Mouse (Mus musculus) heart, embryonic 16.5 days (tissue): ENCODE measurements around the gene Prdx3. TPM values are rescaled to one million over a fixed set of nuclear protein-coding genes. Genes with fewer than 3 reads are reported as not detected.

ENCODE experiments used
- ATAC-seq: fragments of 200-750 bp; cut with Nextera tagmentation; replicated peaks from 2 replicates; pipeline ENCODE4 v1.8.0; 2017; ENCODE audit warnings: moderate number of reproducible peaks; ENCODE audit not compliant: insufficient read depth, low FRiP score; ENCODE audit errors: extremely low read depth
- H3K27ac ChIP-seq: fragments of 300-500 bp; sonication (generic); 2 replicates; pipeline ENCODE4 v1.5.1; 2014; ENCODE audit warnings: mild to moderate bottlenecking, low read length, control low read depth, moderate library complexity
- H3K27me3 ChIP-seq: fragments of 300-500 bp; sonication (generic); 2 replicates; pipeline ENCODE4 v1.6.1; 2014; ENCODE audit warnings: low read length, mixed read lengths; ENCODE audit not compliant: control insufficient read depth, insufficient read depth
- H3K36me3 ChIP-seq: fragments of 300-500 bp; sonication (generic); 2 replicates; pipeline ENCODE4 v1.6.1; 2014; ENCODE audit not compliant: control insufficient read depth, insufficient read depth
- H3K4me1 ChIP-seq: fragments of 300-500 bp; sonication (generic); 2 replicates; pipeline ENCODE4 v1.6.1; 2014; ENCODE audit warnings: low read length, mixed read lengths; ENCODE audit not compliant: control insufficient read depth, insufficient read depth
- H3K4me2 ChIP-seq: fragments of 300-500 bp; sonication (generic); 2 replicates; pipeline ENCODE4 v1.6.1; 2014; ENCODE audit warnings: low read depth, mild to moderate bottlenecking, control low read depth, low read length
- H3K4me3 ChIP-seq: fragments of 300-500 bp; sonication (generic); 2 replicates; pipeline ENCODE4 v1.5.1; 2014; ENCODE audit warnings: mild to moderate bottlenecking, control low read depth, low read length
- H3K9ac ChIP-seq: fragments of 300-500 bp; sonication (generic); 2 replicates; pipeline ENCODE4 v1.6.1; 2014; ENCODE audit warnings: low read length, control low read depth
- H3K9me3 ChIP-seq: fragments of 300-500 bp; sonication (generic); replicated peaks from 2 replicates; pipeline ENCODE4 v1.6.1; 2016; ENCODE audit warnings: low read length; ENCODE audit not compliant: control insufficient read depth
- WGBS: fragments of 180-500 bp; shearing (Covaris S2); extraction: QIAGEN DNeasy Blood & Tissue Kit; methylation state at CpG from one replicate; pipeline ENCODE4 v1.1.7; 2014; 5-methylcytosine and 5-hydroxymethylcytosine counted together
- polyA plus RNA-seq: library from polyadenylated mRNA; unstranded; fragments of >200 nt; fragmentation: Nextera tagmentation; extraction: Ambion mirVana; gene quantifications from 2 replicates; pipeline ENCODE4 v1.2.1, GENCODE M21; 2015

The Prdx3 gene
- polyA plus RNA-seq, 1 experiment from 2014 or later, result 217 TPM

DNA sequence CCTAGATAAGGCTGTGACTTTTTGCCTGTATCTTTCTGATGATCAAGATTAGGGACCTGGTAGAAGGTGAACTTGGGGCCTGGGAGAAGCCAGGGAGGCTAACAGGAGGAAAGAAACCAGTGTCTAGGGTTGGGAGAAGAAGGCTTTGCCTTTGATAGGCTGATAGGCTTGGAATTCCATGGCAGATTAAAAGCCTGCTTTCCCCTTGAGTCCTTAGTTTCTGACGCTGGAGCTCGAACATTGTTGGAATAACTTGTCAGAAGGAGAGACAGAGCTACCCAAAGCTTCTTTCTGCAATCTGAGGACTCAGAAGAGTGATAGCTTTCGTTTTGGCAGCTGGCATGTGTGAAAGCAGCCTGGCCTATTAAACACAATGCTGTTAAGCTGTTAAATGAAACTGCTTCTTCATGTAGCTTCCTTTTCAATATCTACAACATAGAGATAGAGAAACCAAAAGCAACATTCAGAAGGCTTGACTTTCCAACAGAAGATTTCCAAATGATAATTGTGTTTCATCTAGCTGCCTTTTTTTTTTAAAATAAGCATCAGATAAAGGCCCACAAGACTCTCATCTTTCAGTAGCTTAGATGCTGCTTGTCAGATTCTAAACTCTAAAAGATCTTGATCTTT lies 21.0 kb upstream of the Prdx3 start:
- ATAC-seq, result no peak
- H3K27ac ChIP-seq, result peak overlapping the region; percentile 78
- peak overlapping the region; percentile 15; the same call in 1 of the 2 replicates for H3K4me3 ChIP-seq
- peak overlapping the region; percentile 49 for H3K9ac ChIP-seq
- WGBS, result 17% methylated on average over 3 of the region's 3 CpGs
- peaks cover 28% of the 10 kb centered on the region for H3K4me1 ChIP-seq
- H3K9me3 ChIP-seq, result no peaks in the 10 kb centered on the region
- H3K27me3 ChIP-seq, result no peaks in the 10 kb centered on the region
- H3K4me2 ChIP-seq, result peak overlapping the region; percentile 51
- H3K36me3 ChIP-seq, result no peaks in the 10 kb centered on the region

DNA sequence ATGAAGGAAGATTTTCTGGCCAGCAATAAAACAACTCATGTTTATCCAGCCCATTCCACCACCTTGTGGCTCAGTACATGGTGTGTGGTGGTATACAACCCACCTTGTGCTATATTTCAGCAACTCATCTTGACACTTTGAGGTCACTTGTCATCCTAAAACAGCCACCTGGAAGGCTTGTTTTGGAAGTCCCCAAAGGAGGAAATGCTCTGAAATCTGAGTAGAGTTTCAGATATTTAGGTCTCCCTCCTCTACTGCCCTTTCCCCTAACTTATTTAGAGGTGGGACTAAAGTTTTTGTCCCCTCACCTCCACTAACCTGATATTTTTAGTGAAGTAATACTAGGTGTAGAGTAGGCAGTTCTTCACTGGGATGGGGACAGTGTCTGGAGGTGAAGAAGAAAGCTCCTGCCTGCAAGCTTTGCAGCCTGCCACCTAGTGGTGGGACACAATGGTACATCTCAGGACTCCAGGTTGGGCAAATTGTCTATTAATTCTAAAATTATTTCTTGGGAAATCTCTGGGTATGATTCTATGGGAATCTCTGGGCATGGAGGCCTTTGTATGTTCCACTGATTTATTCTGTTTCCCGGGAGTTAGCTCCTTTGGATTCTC lies 17.7 kb upstream of the Prdx3 start:
- H3K4me2 ChIP-seq, result peak overlapping the region; percentile 82
- peaks cover 27% of the 10 kb centered on the region for H3K4me1 ChIP-seq
- no peaks in the 10 kb centered on the region for H3K9me3 ChIP-seq
- 32% methylated on average over 1 of the region's 1 CpGs for WGBS
- H3K27ac ChIP-seq, result no peak overlapping the region
- H3K4me3 ChIP-seq, result peak overlapping the region; percentile 96
- no peaks in the 10 kb centered on the region for H3K27me3 ChIP-seq
- H3K36me3 ChIP-seq, result no peaks in the 10 kb centered on the region
- peak overlapping the region; percentile 58 for H3K9ac ChIP-seq
- no peak for ATAC-seq

DNA sequence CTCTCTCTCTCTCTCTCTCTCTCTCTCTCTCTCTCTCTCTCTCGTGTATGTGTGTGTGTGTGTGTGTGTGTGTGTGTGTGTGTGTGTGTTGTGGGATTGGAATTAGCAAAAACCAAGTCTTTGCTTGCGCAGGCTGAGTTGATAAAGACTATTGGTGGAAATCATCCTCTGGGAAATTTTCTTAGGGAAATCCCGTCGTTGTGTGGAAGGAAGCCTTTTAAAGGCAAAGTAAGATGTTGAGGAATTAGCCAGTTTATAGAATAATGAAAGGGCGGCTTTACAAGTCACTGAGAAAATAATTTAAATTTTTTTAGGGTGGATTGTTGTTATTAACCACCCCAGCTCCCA lies 16.7 kb upstream of the Prdx3 start:
- no peak for ATAC-seq
- Histone ChIP-seq H3K27ac (no peak overlapping the region), H3K9ac (peak overlapping the region; percentile 58), H3K4me1 (peaks cover 27% of the 10 kb centered on the region), H3K27me3 (no peaks in the 10 kb centered on the region), H3K4me2 (peak overlapping the region; percentile 82), H3K36me3 (no peaks in the 10 kb centered on the region), H3K9me3 (no peaks in the 10 kb centered on the region), H3K4me3 (peak overlapping the region; percentile 96)
- 10% methylated on average over 4 of the region's 5 CpGs for WGBS

DNA sequence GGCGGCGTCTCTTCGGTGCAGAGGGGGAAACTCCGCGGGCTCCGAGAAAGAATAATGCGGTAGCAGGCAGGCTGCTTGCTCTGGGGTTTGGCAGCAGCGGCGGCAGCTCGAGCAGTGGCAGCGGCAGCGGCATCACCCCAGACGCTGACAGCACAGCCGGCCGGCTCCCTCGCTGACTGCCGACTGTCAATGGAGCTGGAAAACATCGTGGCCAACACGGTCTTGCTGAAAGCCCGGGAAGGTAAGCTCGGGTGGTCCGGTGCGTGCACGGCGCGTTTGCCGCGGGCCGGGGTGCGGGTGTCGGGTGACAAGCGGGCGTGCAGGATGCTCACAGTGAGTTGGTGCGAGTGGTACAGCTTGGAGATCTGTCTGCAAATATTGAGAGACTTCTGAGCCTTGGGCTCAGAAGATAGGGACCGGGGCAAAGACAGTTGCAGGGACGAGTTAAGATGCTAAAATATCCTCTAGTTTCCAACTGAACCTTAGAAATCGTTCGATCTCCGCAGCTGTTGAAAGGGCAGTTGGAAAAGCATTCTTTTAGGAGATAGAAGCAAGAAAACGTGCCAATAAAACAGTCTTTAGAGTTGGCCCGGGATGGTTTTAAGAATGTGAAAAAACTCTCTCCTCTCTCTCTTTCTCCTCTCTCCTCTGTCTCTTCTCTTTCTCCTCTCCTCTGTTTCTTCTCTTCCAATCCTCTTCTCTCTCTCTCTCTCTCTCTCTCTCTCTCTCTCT lies 16.2 kb upstream of the Prdx3 start:
- Histone ChIP-seq H3K9ac (peak overlapping the region; percentile 82), H3K27me3 (no peaks in the 10 kb centered on the region), H3K4me1 (peaks cover 23% of the 10 kb centered on the region), H3K36me3 (no peaks in the 10 kb centered on the region), H3K9me3 (no peaks in the 10 kb centered on the region), H3K4me3 (peak overlapping the region; percentile 96), H3K4me2 (peak overlapping the region; percentile 82), H3K27ac (peak overlapping the region; percentile 96)
- WGBS, result under 1% methylated on average over 41 of the region's 41 CpGs
- peak; percentile 19 for ATAC-seq

DNA sequence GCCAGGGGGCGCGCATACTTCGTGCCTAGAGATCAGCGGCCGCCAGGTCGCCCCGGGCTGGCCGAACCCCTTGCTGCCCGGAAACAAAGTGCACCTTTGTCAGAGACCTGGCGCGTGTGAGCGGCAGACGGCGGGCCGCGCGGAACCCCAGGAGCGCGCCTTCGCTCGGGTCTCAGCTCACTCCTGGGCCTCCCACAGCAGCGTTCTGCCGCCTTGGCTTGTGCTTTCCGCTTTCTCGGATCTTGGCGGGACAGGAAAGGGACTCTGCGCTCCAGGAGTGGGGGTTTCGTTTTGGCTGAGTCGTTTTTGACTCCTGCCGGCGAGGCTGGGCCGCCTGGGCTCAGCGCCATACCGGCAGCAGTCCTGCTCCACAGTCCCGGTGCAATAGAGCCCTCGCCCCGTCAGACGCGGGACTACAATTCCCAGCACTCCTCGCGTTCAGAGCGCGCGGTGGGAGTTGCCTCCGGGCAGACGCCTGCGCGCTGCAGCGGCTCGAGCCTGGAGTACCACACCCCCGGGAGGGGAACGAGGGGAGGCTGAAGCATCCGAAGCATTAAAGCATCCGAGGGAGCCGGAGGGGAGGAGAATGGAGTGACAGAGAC lies 15.5 kb upstream of the Prdx3 start, which contains the start of gene Grk5:
Gene Grk5, plus strand, starts transcription at position 36 of the 602 bp plus-strand sequence.
- under 1% methylated on average over 53 of the region's 55 CpGs for WGBS
- H3K4me2 ChIP-seq, result peak within 1 kb of the TSS; percentile 82

DNA sequence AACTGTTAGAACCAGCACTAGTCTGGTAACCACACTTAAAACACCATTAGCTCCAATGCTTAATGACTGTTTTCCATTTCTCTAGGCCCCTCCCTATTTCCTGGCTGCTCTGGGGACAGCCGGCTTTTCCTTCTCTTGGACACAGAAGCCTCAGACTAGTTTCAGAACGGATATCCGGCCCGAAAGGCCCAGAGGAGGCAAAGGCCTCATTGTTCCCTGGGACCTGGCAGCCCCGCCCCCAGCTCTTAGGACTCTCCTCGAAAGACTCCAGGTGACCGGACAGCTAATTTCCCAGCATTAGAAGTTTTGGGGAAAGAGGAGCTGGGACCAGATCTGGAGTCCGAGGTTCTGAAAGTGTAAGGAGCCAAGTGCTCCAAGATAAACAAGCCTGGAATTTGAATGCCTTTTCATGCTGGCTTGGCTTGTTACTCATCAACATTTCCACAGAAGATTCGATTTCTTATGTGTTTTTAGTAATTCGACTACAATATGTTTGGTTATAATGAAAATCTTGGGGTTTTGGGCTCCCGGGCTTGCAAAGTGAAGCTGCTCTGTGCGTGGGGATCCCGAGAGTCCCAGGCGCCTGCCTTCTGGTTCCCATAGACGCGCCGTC lies 14.9 kb upstream of the Prdx3 start:
- peak overlapping the region; percentile 86 for H3K9ac ChIP-seq
- H3K9me3 ChIP-seq, result no peaks in the 10 kb centered on the region
- H3K27ac ChIP-seq, result peak overlapping the region; percentile 96
- no peaks in the 10 kb centered on the region for H3K36me3 ChIP-seq
- H3K27me3 ChIP-seq, result no peaks in the 10 kb centered on the region
- peak overlapping the region; percentile 96 for H3K4me3 ChIP-seq
- ATAC-seq, result peak; percentile 31
- peak overlapping the region; percentile 82 for H3K4me2 ChIP-seq
- peaks cover 16% of the 10 kb centered on the region for H3K4me1 ChIP-seq
- 11% methylated on average over 17 of the region's 17 CpGs for WGBS

More for the DNA sequence above, 15.5 kb upstream of the Prdx3 start, which contains the start of gene Grk5:
- Histone ChIP-seq H3K4me1 (peaks cover 16% of the 10 kb centered on the region), H3K9ac (peak within 1 kb of the TSS; percentile 86), H3K9me3 (no peaks in the 10 kb centered on the region), H3K27me3 (no peaks in the 10 kb centered on the region), H3K36me3 (no peaks in the 10 kb centered on the region), H3K4me3 (peak within 1 kb of the TSS; percentile 96), H3K27ac (peak within 1 kb of the TSS; percentile 96)
- peak; percentile 97 for ATAC-seq

DNA sequence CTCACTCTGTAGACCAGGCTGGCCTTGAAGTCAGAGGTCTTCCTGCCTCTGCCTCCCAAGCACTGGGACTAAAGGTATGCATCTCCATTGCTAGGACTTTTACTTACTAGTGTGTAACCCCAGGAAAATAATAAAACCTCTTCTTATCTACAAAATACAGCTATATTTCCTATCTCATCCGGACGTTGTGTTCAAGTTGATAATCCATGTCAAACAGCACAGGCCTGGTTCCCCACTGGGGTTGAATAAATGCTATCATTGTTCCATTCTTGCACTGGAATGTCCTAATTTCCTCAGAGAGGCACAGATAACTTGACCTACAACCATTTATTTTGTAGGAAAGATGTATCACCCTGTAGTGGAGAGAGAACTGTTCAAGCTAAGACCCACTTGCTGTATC lies 13.3 kb upstream of the Prdx3 start:
- 57% methylated on average over 2 of the region's 2 CpGs for WGBS
- Histone ChIP-seq H3K9ac (no peak overlapping the region), H3K9me3 (no peaks in the 10 kb centered on the region), H3K27ac (peak overlapping the region; percentile 31; the same call in 1 of the 2 replicates), H3K36me3 (no peaks in the 10 kb centered on the region), H3K4me1 (peaks cover 15% of the 10 kb centered on the region), H3K4me2 (no peak overlapping the region), H3K27me3 (no peaks in the 10 kb centered on the region), H3K4me3 (no peak overlapping the region)
- no peak for ATAC-seq

DNA sequence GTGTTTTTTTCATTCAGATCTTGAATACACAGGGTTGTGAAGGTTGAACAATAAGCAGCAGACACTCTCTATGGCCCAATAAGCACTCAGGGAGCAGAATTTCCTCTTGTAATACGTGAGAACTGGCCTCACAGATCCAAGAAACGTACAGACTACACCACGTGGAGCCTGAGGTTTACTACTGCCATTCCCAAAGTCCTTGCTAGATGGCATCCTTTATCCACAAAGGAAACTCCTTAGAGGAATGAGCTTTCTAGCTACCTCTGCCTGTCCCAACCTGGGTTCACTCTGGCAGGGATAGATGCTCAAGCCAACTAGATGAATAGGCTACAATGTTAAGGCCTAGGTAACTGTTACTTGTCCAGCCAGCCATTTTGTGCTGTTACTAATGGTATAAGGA lies 8.8 kb upstream of the Prdx3 start:
- Histone ChIP-seq H3K36me3 (no peaks in the 10 kb centered on the region), H3K4me2 (no peak overlapping the region), H3K9ac (no peak overlapping the region), H3K27ac (no peak overlapping the region), H3K4me1 (no peaks in the 10 kb centered on the region), H3K4me3 (no peak overlapping the region), H3K27me3 (no peaks in the 10 kb centered on the region), H3K9me3 (no peaks in the 10 kb centered on the region)
- peak; percentile 65; the same call in 1 of the 2 replicates for ATAC-seq
- 11% methylated on average over 3 of the region's 3 CpGs for WGBS
